Mouse (Mus musculus) heart, embryonic 11.5 days (tissue): ENCODE data around the gene Usp49. TPM values are rescaled to one million over a fixed set of nuclear protein-coding genes. Genes with fewer than 3 reads are reported as not detected.

ENCODE experiments used
- polyA plus RNA-seq: library from polyadenylated mRNA; unstranded; fragments of >200 nt; fragmentation: Nextera tagmentation; extraction: Ambion mirVana; gene quantifications from 2 replicates; pipeline ENCODE4 v1.2.1, GENCODE M21; 2014

Usp49 gene
- polyA plus RNA-seq, 1 experiment from 2014 or later, result 3.7 TPM

Other genes starting within 250 kb of the Usp49 start
- 1.2 and 2.5 TPM in 2 replicates for gene Guca1b, start 245.3 kb upstream of the Usp49 start, polyA plus RNA-seq
- gene Guca1a, start 230.1 kb upstream of the Usp49 start, polyA plus RNA-seq, result 3.3 and 4.3 TPM in 2 replicates
- gene AI661453, start 194.1 kb upstream of the Usp49 start, polyA plus RNA-seq, result 1.2 and 1.6 TPM in 2 replicates
- gene 1700001C19Rik, start 193.3 kb upstream of the Usp49 start, polyA plus RNA-seq, result 1.2 and 2.2 TPM in 2 replicates
- gene Taf8, start 128.4 kb upstream of the Usp49 start, polyA plus RNA-seq, result 15.9 and 18.3 TPM in 2 replicates
- 559 and 565 TPM in 2 replicates for gene Ccnd3, start 125.6 kb upstream of the Usp49 start, polyA plus RNA-seq
- gene Bysl, start 19.2 kb upstream of the Usp49 start, polyA plus RNA-seq, result 26.8 TPM in 2 replicates
- 30.3 and 36.4 TPM in 2 replicates for gene Med20, start 19.1 kb upstream of the Usp49 start, polyA plus RNA-seq
- 1.6 and 1.8 TPM in 2 replicates for gene Gm20517, start 19.1 kb upstream of the Usp49 start, polyA plus RNA-seq
- 322 and 360 TPM in 2 replicates for gene Tomm6, start 57.7 kb downstream of the Usp49 start, polyA plus RNA-seq
- 2.2 and 2.7 TPM in 2 replicates for gene Frs3, start 58.3 kb downstream of the Usp49 start, polyA plus RNA-seq
- gene Gm21981, start 63.8 kb downstream of the Usp49 start, polyA plus RNA-seq, result 0.94 and 1.3 TPM in 2 replicates
- 0.39 TPM in 1 of 2 replicates, not detected in the other for gene Prickle4, start 64.0 kb downstream of the Usp49 start, polyA plus RNA-seq
- gene Pgc, start 96.2 kb downstream of the Usp49 start, polyA plus RNA-seq, result 0.15 TPM in 1 of 2 replicates, not detected in the other
- 16.3 and 17.0 TPM in 2 replicates for gene Tfeb, start 106.3 kb downstream of the Usp49 start, polyA plus RNA-seq
- 28.2 and 34.6 TPM in 2 replicates for gene Mdfi, start 204.0 kb downstream of the Usp49 start, polyA plus RNA-seq